Mouse (Mus musculus) cerebellum, adult 2 months (tissue): ENCODE results near the gene Arhgap15.

Experiments used
- CTCF ChIP-seq: fragments of 200-500 bp; IDR thresholded peaks from 2 replicates; pipeline ENCODE4 v1.5.1; 2011; ENCODE audit warnings: low read depth, mild to moderate bottlenecking, control low read depth, low read length, moderate library complexity, borderline replicate concordance; ENCODE audit not compliant: insufficient read depth
- POLR2A ChIP-seq: fragments of 200-500 bp; IDR thresholded peaks from 2 replicates; pipeline ENCODE4 v1.6.1; 2011; ENCODE audit warnings: low read length, control low read depth, borderline replicate concordance; ENCODE audit not compliant: insufficient read depth

DNA sequence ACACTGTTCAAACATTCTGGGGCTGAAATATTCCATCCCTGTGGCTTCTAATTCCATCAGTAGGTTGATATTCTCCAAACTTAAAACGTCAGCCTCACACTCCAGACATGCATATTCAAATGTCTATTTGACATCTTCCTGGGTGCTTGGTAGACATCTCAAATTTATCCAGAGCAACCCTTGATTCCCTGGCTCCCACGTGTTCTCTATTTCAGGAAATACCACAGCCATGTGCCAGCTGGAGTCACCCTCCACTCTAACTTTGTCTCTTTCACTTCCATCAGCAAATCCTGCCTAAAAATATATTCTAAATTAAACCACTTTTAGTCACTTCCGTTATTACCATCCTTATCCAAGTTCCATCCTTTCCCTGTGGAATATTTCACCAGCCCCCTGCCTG lies 382.6 kb downstream of the Arhgap15 start:
- TF ChIP-seq CTCF (no peak), POLR2A (no peak)
